Mouse (Mus musculus) ES-Bruce4 (cell line): ENCODE results near the gene Secisbp2l.

Experiments used
- CTCF ChIP-seq: IDR thresholded peaks from one replicate; pipeline ENCODE4 v1.8.1; 2011; ENCODE audit warnings: low read depth, low read length
- EP300 ChIP-seq: IDR thresholded peaks from 2 replicates; pipeline ENCODE4 v1.6.1; 2011; ENCODE audit warnings: low read depth, low read length; ENCODE audit not compliant: insufficient read depth
- POLR2A ChIP-seq: IDR thresholded peaks from one replicate; pipeline ENCODE4 v1.8.1; 2011; ENCODE audit warnings: low read length; ENCODE audit not compliant: insufficient read depth

DNA sequence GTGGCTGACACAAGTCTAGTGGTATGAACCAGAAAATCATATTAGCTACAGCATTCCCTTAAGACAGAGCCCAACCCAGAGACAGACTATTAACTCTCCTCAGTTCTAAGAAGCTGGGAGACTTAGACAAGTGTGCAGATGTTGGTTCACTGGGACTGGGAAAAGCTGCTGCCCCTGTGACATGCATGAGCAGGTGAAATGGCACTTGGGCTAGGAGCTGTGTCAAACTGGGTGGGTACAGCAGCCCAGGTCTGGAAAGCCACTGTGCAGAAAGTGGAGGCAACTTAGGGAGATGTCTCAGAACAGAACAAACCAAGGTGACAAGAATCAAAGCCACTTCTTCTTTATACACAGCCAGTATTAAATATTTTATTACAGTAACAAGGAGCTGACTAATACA, 47.9 kb downstream of the Secisbp2l start:
- TF ChIP-seq CTCF (no peak), EP300 (no peak), POLR2A (no peak)
